Mouse (Mus musculus) gastrocnemius, adult 18-20 months (tissue): Measurements from ENCODE around the gene Tmem131l. TPM values are rescaled to one million over a fixed set of nuclear protein-coding genes. Genes with fewer than 3 reads are reported as not detected.

Source experiments
- DNase-seq: peaks from one replicate; pipeline ENCODE4 v3.0.0; 2021; ENCODE audit warnings: low spot score
- total RNA-seq, 2 experiments: library from RNA; stranded (reverse); gene quantifications; 2 replicates each; pipeline ENCODE4 v1.2.3; 2021

Gene Tmem131l
- total RNA-seq, 2 experiments from 2014 or later, result 10.6 to 13.5 TPM

DNA sequence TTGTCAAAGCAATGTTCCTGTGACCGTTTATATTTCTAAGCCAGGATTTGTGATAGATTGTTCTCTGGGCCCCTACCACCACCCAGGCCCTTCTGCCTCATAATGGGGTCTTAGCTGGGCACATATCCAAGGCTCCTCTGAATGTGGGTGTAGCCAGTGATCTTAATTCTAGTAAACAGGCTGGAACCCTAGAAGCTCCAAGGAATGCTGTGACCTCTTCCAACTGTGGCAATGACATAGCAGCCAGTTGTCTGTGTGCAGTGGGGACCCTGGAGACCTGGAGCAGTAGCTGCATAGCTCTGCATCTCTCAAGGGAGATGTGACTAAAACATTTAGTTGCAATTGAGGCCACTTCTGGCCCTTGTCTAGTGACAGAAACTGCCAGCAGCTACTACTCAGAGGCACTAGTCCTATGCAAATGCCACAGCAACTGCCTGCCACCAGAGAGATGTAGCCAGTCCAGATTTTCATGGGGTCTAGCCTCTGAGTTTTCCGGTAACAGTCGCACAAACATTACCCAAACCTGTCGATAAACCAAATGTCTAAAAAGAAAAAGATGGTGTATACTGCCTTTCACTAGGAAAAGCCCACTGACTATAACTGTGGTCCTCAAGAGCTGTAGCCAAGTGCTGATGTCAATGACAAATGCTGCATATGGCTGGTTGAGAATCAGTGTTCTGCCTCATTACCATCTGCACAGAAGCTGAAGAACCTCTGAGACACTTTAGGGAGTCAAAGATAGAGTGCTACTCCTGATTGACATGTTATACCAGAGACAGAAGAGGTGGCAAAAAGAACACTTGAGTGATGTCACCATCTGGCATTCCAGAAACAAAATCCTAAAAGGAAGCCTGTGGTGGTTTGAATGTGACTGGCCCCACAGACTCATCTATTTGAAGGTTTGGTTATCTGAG, 61.2 kb downstream of the Tmem131l start:
- DNase-seq, result no peak

DNA sequence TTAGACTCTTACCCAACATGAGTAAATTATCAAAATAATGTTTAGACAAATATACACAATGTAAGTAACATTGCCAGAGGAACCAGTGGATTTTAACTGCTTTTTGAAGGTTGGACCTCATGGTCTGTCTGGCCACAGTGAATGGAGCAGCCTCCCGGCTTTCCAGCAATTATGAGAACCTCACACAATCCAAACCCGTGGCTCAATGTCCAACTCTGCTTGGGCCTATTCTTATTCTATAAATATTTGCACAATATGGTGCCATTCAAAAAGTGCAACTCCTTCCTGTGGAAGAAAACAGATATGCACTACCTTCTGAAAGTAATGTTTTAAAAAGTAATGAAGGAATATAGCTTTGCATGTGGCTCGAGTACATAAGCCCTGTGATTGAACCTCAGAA, 62.2 kb downstream of the Tmem131l start:
- no peak for DNase-seq

DNA sequence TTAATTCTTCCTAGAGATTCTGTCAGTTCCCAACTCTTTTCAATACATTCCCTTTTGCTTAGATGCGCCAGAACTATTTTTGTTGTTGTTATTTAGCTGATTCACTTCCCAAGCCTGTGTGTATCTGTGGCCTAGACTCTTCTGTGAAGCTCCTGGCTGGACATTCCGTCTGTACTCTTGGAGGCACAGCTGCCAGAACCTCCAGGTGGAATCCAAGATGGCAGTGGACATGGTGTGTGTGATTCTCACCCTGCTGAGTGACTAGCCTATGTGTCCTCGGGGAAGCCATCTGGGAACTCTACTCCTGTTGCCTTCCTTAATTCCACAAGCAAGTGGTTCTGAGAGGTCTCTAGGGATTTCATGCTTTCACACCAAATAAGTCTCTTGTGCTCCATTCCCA, 63.8 kb downstream of the Tmem131l start:
- DNase-seq, result no peak

DNA sequence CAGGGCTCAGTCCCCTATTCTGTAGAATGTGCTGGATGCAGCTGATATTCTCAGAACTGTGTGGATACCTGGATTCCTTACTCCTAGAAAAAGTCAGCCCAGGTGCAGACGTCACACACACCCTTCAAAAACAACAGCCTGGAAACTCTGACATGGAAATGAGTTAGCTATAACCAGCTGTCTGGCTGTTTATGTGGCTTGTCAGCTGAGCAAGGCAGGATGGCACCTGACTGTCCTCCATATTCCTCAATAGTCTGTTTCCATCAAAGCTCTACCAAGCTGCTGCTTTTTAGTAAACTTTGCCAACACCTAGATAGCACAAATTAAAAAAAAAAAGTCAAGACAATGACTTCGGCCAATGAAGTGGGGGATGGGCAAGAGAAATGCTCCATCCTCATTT, 66.6 kb downstream of the Tmem131l start:
- no peak for DNase-seq

DNA sequence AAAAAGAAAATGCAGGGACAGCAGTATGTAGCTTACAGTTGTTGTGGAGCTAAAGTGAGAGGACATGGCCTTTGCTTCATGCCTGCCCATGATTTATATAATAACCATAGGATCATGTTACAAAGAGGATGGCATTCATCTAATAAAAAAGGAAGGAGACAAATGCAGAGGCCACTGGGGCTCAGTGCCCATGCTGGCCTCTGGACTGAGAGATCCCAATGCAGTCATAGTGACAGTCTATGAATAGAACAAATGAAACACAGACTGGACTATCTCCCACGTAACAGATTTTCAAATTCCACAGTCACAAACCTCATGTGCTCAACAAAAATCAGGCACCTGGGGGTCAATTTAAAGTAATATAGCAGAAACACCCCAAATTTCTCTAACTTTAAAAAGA, 69.3 kb downstream of the Tmem131l start:
- DNase-seq, result peak; percentile 39

DNA sequence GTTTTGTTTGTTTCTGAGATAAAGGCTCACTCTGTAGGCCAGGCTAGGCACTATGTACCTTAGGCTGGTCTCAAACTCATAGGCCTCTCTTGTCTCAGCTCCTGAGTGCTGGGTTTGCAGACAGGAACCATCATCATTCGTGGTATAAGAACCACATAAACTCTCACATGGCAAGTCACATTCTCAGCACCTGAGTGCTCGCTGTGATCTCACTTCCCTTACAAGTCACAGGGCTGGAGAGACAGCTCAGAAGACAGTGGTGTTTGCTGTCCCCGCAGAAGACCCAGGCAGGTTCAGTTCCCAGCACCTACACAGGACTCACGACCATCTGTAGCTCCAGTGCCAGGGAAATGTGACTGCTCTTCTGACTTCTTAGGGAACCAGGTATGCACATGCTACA, 70.9 kb downstream of the Tmem131l start:
- DNase-seq, result no peak

DNA sequence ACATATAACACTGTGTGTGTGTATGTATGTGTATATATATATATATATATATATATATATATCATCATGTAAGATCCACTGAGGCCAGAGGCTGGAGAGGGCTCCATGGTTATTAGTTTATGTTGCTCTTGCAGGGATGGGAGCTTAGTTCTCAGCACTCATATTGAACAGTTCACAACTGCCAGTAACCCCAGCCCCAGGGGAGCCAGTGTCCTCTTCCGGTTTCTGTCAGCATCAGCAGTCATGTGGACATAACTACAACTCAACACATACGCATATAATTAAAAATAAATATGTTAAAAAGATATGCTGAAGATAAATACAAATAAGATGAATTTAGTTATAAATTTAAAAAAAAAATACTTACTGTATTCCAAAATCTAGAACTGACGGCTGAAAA, 72.2 kb downstream of the Tmem131l start:
- no peak for DNase-seq

DNA sequence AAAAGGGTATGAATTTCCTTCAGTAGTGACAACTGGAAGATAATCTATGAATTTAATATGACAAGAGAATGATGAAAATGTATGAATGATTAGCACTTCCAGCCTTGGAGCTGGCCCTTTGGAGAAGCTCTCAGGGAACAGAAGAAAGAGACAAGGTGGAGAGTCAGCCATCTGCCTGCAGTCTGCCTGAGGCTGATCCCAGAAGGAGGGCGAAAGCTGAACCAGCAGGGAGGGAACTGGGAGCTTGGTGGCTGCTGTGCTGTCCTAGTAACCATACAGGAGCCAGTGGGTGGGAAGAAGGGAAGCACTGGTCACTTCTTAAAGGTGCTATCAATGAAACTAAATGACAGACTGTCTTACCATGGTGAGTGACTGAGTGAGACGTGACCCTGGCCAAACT, 74.6 kb downstream of the Tmem131l start:
- DNase-seq, result peak; percentile 30

DNA sequence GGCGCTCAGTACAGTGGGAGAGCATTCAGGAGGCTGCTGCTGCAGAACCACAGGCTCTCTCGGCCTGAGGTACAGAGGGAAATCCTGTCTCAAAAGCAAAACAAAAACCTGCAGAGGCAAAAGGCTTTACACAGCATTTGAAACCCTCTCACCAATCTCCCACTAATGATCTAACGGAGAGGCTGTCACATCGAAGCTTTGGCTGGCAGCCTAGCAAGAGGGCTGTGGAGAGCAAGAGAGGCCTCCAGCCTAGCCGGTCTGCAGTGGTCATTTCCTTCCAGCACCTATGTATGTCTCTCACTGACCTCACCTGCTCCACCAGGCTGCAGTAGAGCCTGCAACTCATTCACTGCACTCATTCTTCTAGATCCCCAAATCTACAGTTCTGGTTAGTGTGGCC, 76.3 kb downstream of the Tmem131l start:
- DNase-seq, result no peak

DNA sequence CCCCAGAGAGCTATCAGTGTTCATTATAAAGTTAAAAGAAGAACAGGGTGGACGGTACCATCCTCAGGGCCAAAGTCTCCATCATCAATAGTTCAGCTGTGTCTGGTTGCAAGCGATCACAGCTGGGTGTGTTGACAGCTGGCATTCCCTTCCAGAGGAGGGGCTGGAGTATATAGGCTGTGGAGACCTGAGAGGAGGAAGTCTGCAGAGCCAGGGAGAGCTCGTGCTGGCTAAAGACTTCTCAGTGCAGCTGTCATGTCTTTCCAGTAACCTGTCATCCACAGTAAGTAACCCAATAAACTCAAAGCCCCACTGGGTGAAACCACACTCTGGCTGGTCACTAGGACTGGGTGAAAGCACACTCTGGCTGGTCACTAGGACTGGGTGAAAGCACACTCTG, 77.4 kb downstream of the Tmem131l start:
- peak; percentile 15 for DNase-seq

DNA sequence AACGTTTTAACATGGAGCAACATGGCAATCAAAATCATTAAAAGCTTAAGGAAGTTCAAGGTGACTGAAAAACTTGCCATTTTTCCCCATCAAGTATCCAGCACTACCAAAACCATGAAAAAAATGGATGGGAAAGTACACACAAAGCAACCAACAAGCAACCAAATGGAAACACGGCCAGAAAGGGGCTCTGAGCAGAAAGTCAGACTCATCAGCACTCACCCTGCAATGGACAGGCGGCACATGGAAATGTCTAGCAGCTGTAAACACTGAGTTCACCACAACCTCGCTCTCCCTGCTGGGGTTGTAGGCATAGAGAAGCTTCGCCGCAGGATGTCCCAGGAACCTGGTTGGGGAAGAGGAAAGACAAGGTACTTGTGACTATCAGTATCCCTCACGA, 77.9 kb downstream of the Tmem131l start:
- DNase-seq, result no peak

DNA sequence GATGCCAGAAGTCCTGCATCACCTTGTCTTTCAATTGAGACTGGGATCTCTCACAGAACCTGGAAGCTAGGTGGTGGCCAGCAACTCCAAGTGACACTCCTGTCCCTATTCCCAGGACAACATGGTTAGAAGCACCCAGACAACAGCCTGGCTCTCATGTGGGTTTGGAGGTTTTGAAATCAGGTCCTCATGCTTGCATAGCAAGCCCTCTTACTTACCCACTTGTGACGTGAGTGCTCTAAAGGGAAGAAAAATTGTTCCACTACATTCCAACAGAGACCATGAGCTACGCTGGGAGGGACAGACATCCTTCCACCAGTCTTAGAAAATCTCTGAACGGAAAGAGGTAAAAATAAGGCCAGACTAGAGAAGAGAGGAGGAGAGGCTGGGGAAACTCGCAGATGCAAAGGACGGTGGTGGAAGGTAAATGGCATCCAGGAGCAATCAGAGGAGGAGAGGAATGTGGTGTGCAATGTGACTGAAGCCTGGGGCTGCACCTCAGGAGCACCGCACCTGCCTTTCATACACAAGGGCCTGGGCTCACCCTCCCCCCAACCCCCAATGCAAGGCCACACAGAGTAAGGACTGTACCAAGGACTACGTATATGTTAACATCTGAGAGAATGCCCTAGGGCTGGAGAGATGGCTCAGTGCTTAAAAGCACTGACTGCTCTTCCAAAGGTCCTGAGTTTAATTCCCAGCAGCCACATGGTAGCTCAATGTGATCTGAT, 80.9 kb downstream of the Tmem131l start:
- DNase-seq, result no peak

DNA sequence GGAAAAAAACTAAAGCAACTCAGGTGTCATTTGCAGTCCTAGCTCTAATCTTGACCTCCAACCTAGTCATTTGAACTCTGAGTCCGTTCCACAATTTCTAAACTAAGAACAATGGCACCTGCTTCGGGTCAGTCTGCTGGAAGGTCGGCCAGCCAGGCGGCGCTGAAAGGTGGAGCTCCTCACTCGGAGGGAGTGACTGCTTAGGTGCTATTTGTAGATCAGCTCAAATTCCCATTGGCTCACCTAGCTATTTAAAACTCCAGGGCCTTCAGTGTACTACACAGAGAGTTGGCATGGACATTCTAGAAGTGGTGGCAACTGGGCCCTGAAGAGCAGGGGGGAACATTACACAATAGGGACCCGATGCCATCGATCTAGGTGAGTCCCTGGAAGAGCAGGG, 86.1 kb downstream of the Tmem131l start:
- DNase-seq, result peak; percentile 61

DNA sequence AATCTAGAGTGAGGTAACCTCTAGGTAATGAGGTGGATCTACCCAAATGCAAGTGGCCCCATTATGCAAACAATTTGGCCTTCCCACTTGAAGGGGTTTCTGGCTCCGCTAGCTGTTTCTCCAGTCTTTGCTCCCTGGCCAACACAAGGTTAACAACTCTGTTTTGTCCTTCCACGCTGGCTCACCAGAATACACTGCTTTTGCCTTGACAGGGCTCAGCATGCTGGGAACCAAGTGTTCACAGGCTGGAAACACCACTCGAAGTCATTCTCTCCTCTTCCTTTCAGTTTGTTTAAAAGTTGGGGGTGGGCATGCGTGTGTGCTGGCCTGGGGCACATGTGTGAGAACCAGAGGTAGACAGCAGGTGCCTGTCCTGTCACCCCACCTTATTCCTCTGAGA, 91.2 kb downstream of the Tmem131l start:
- DNase-seq, result no peak

DNA sequence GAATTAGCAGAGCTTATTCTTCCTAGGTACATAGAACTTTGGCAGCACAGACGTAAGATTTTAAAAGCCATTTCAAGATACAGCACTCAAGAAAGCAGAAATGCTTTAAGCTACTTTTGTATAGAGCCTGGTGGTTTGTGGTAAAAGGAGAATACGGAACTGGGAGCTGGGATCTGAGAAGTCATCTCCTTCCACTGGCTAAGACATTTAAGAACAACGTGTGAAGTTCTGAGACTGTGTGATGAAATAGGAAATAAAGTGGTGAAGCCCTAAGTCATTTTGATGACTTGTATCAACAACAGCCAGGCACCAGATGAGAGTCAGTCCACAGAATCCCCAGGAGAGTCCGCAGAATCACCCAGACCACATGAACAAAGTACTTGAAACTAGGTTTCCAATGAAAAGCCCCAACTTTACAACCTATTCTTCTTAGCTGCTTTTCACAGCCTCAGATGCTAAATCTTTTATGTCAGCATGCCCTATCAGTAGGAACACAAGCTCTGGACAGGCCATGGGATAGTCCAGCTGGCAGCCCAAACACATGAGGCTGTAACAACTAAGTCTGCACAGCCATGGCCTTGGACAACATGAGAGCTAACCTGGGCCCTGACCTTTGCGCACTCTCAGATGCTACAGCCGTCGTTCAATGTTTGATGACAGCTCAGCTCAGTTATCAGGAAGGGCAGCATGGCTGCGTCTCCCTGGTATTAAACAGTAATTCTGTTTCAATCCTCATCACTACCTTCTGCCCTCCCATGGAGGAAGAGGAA, 92.3 kb downstream of the Tmem131l start:
- no peak for DNase-seq

DNA sequence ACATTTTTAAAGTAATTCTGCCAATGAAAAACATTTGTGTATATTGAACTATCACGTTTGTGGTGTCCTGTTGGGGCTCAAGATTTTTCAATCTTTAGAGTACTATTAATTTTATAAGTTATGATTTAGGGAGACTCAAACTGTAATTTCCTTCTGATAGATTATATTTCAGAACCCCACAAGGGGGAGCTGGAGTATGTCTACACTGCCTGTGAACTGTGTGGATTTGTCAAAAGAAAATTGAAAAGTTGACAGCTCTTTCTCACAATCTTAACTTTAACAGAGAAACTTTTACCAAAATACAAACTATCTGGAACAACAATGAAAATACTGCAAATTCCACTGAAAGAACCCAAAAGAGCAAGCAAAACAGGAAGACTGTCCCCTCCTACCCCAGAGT, 93.1 kb downstream of the Tmem131l start:
- peak; percentile 36 for DNase-seq

DNA sequence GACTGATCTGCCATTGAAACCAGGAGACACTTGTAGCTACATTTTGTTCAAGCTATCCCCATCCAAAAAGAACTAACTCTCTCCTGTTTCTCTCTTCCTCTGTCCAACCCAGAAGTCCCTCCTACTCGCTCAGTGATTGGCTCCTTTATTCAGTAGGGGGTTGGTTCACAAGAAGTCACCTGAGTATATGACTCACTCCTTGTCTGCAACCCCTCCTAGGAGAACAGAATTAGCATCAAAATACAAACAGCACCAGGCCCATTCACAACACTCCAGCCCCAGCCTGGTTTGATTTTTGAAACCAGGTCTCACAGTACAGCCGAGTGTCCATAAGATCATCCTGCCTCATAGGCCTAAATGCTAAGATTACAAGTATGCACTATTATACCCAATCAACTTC, 96.3 kb downstream of the Tmem131l start:
- no peak for DNase-seq

DNA sequence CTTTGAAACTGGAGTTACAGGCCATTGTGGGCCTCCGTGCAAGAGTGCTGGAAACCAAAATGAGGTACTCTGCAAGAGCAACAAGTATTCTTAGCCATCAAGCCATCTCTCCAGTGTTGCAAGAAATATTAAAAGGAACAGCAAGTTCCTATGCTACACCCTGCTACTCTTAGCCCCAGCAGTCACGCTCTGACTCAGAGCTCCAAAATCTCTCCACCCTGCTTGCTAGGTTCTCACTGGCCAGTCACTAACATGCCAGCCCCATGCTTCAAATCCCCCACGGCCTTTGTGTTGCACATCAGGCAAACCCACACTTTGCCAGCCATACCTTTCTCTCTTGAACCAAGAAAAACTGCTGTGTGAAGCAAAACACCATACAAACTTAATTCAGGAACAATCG, 96.8 kb downstream of the Tmem131l start:
- DNase-seq, result peak; percentile 27

DNA sequence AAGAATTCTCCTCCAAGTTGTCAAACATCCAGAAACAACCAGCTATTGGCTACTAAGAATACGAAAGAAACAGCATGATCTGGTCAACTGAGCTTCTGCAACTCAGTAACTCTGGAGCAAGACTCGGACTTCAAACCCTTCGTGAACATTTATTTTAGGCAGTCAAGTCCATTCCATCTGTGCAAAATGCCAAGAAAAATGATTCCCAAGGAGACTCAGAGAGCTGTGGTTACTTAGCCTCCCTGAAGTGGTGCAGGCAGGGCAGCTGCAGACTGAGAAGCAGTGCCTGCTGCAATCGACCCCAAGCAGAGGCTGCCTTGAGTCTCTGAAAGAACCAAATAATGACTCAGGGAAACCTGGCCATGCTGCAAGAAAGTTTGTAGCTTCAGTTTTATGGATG, 98.1 kb downstream of the Tmem131l start:
- peak; percentile 44 for DNase-seq

DNA sequence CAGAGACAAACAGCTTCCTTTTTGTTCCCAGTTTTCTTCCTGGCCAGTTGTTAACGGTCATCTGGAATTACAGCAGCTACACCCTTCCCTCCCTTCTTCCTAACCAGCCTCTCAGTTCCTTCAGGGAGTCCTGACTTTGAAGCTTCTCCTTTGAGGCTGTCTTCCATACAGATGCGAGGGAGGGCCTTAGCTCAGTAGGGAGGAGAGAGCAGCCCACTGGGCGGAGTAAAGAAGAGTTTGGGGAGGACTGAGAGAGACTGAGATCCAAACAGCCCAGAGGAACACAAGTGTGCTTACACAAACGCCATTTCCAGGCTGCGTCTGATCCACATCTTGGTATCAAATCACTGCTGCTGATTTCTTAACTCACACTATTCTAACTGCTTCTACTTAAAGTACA, 101.1 kb downstream of the Tmem131l start:
- DNase-seq, result peak; percentile 53

DNA sequence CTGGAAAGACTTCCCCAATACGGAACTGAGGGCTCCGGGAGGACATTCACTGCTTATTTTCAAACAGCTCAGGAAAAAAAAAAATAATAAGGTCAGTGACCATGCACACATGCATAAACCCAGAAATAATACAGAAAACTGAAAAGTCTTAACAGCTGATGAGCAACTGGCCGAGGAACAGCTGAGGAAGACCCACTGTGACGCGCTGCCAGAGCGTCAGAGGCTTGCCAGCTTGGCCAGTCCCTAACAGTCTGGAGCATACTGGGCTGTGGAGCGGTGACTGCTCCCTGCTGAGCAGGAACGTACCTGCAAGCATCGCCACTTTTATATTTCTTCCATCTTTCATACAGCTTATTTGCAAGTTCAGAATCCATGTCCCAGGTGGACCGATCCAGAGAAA, 105.5 kb downstream of the Tmem131l start:
- DNase-seq, result no peak
